Mouse (Mus musculus) cerebellum, adult 11 months (tissue): ENCODE measurements around the gene Tns1.
A peak's percentile ranks its signal among the peaks of the same experiment; 100 is the strongest.
"Not testable (repeated sequence)": the region's sequence is repeated elsewhere in the genome, so short reads cannot be mapped to it uniquely, and the experiment has no call there.

ENCODE experiments used
- DNase-seq: peaks from one replicate; pipeline ENCODE4 v3.0.0; 2022

Gene Tns1

DNA sequence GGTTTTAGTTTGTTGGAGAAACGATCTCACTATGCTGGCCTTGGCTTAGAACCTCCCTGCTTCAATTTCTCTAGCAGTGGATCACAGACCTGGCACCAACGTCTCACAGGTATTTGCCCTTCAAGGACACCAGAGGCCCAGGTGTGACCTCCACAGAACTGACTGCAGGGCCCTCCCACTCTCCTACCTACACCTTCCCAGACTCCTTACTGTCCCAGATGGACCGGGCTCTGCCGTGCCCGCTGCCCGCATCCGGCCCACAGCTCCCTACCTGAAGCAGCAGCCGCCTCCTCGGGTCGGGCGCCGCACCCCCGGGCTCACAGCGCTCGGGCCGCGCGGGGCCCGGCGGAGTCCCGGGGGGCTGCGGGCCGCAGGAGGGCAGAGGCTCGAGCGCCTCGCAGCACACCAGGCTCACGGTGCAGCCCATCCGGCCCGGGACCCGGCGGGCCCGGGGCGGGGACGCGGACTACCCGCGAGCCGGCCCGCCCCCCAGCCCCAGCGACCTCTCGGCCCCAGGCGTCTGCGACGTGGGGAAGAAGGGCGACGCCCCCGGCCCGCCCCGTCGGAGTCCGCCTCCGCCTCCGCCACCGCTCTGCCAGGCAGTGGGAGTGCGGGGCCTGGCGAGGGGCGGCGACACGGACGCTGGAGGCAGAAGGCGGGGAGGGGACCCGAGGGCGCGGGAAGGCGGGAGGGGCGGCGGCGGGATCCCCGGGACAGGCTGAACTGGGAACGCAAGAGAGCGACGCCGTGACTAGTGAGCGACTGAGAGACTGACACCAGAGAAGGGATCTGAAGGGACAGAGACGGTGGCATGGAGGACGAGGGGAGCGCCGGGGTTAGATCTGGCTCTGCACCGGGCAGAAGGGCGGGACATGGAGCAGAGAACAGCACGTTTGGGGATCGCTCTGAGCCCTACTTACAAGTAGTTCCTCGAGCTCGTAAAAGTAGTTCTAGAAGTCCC lies at the start of gene Tns1:
Tns1 (minus strand) TSS at position 429 of the 961 bp plus-strand sequence.
- DNase-seq = no peak

DNA sequence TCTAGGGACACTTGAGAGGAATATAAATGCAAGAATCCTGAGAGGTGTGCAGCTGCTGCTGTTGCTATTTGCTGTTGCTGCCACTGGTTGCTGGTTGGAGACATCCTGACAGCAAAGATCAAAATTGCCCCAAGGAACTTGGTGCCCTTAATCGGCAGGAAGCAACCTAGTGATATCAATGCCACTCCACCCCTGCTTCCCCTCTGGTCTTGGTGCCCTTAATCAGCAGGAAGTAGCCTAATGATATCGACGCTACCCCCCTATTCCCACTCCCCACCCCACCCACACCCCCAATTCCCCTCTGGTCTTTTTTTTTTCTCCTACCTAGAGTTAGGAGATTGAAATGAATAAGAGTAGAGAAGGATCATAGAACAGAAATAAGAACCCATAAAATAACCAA lies 48.5 kb upstream of the Tns1 start:
- DNase-seq = no peak

DNA sequence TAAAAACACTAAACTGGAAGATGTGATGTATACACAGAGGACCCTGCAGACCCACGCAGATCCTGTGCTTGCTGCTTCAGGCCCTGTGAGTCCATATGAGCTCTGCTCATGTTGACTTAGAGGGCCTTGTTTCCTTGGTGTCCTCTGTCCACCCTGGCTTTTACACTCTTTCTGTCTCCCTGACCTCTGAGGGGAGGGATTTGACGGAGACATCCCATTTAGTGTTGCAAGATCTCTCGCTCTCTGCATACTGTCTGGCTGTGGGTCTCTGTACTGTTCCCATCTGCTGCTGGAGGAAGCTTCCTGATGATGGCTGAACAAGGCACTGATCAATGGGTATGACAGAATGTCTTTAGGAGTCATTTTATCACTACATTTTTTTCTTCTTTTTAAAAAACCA lies 45.5 kb upstream of the Tns1 start:
- no peak for DNase-seq

DNA sequence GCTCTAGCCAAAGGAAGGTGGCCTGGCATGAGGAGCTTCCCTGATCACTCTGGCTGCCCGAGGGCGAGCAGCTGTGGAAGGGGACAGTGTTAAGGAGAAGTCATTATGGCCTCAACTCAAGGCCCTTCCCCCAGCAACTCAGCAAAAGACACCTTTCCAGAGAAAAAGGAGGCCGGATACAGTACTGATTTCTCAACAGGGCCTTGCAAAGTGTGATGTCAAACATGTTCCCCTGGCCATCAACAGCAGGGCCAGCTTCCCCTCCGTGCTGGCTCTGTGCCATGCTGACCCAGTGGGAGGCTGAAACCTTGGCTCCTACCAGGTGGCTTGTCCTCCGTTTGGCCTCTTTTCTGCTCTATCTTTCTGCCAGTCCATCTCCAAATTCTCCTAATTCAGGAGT lies 42.9 kb upstream of the Tns1 start:
- peak; percentile 2 for DNase-seq

DNA sequence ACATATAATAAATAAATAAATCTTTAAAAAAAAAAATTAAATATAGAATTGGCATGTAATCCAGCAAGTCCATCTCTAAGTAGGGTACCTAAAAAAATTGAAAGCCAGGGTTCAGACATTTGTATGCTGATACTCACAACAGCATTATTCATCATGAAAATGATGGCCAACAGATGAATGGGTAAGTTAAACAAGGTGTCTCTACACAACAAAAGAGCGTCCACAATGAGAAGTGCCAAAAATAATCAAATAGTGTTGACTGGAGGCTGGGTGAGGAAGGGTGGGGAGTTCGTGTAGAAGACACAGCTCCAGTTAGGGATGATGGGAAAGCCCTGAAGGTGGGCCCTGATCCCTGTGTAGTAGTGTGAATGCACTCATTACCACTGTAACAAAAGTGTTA lies 35.8 kb upstream of the Tns1 start:
- no peak for DNase-seq

DNA sequence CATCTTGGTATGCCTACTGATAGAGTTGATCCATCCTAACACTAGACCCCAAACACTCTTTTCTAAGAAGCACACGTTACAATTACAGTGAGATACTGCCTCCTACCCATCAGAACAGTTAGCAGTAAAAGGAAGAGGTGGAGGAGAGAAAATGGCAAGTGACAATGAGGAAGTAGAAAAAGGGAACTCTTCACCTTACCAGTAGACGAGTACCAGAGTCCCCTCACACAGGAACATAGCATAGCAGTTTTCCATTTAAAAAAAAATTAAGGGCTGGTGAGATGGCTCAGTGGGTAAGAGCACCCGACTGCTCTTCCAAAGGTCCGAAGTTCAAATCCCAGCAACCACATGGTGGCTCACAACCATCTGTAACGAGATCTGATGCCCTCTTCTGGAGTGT lies 35.4 kb upstream of the Tns1 start:
- not testable (repeated sequence) for DNase-seq

DNA sequence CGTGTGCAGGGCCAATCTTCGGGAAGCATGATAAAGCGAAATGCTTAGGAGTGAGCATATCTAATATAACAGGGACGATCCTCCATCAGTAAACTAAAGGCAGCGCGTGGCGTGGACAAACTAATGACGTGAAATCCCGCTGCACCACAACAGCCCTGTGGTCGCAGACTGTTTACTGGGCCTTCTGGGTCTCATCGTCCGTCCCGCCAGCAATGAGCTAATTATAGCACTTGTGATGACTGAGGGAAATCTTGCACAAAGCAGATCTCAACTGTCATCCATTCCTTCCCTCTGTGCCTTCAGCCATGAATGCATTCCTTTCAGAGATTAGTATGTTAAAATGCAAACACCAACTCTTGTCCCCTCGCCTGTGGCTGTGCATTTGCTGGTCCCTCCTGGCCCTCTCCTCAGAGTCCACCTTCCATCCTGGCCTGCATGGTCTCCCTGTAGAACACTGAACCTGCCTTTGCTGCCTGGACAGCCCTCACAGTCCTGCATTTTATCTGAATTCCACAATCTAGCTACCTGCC lies 32.2 kb upstream of the Tns1 start:
- DNase-seq = no peak

DNA sequence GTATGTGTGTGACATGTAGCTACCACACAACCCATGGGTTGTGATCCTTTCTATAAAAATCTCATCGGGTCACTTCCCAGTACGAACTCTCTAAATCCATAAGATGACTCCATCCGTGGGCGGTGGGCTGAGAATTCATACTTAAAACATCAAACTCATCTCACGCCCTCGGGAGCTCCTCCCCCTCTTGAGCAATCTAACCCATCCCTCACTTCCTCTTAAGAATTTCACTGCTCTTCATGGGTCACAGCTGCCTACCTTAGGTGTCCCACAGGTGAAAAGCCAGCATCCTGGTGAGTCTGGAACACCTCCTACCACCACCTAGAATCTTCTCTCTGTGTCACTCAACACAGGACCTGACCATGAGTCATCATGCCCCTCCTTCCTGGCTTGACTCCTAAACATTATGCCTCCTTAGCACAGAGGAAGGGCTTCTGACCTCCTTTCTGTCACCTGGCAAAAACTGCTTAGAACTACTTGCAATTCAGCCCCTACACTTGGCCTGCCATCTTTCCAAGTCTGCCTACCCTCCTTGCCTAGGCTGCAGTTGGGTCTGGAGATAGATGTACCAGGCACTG lies 31.3 kb upstream of the Tns1 start:
- DNase-seq = no peak

DNA sequence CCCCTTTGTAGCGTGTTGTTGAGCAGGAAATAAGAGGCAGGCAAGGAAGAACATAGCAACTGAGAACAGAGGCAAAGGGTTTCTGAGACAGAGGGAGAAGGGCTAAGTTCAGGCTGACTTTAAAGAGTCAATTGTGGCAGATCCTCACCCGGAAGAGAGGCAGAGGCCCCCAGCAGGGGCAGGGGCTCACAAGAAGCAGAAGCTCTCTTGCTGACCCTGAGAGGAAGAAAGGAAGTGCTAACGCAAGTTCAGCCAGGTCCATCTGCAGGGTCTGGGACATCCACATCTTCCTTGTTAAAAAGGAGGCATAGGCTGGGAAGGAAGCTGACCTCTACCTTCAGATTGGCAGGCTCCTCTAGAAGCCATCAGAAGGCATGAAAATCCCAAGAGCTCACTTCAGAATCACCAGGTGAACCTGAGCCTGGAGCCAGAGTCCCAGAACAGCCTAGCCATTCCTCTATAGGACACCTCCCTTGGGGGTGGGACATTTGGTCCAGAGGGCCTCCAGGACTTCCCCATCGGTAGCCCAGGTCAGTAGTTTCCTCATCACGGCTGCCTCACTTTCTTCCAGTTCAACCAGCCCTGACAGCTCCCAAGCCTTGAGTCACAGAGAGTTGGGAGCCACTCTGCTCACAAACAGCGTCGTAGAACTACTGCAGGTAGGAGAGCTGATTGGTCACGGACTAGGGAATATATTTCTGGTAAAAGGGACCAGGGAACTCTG lies 29.4 kb upstream of the Tns1 start, which contains the start of gene Cxcr2:
Cxcr2 (plus strand) TSS at position 529 of the 724 bp plus-strand sequence.
- DNase-seq = no peak

DNA sequence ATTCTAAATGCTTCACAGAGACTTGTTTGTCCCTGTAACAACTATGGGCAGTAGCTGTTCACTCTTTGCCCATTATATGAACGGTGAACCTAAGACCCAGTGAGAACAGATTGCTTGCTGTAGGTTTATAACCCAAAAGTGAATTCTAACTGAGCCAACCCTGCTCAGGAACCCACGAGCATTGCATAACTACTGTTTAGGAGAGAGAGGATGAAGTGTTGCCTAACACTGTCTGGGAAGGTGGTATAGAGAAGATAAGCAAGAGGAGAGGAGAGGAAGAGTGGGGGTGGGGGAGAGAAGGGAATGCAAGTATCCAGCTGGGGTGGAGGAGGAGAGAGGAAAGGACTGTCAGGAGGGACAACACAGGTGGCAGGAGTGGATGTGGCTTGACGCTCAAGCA lies 26.8 kb upstream of the Tns1 start:
- DNase-seq = no peak

DNA sequence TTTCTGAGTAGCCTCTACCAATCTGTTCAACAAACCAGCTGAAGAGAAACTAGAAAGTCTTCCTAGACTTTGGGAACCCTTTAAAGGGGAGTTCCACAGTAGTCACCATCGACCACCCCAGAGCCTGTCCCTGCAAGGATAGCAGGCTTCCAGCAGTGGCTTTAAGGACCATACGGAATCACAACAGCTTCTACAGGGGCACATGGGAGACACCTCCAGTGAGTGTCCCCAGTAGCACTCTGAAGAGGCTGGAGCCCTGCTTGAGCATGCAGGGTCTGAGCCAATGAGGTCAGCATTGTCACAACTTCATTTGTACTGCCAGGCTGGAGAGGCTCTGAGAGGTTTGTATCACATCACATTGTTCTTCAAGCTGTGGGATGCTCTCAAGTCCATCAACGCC lies 25.9 kb upstream of the Tns1 start:
- no peak for DNase-seq

DNA sequence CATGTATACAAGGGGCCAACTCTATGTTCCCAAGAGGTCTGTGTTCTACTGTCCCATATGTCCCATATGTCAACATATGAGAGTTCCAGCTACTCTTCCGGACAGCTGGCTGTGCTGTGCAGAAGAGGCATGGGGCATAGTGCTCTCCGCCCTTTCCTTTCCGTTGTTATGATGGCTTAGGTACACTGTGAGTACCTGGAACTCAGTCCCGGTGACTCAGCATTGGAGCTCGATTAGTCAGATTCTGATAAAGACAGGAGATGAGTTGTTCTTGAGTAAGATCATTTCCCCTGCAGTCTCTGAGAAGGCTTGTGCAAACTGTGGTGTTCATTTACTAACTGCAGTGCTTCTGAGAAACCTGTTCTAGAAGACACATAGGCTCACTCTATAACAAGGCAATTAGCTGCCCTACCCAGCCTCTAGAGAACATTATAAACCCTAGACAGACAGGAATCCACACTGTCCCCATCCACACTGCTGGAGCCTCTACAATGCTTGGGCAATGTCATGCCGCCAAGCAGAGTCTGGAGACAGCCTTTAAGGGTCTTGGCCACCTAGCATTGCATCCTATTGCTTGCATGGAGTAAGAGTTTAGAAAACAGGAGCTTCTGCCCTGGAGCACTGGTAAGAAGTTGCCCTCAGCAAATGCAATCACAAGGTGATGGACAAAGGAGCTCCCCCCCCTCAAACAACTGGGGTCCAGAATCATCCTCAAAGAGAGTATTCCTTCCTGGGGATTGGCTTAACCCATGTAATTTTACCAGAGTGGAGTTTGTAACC lies 25.0 kb upstream of the Tns1 start:
- no peak for DNase-seq

DNA sequence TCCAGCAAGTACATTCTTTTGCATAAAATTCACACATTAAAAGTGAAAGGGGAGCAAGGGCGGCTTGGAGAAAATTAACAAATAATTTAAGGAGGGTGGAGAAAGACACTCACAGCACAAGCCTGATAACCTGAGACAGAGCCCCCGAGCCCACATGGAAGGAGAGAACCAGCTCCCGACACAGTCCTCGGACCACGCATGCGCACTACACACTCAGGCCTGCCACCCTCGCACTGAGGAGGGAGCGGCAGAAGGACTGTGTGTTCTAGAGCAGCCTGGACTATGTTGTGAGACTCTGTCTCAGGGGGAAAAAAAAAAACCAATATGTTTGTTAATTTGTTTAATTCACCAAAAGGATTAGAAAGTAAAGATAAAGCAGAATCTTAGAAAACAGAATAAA lies 17.5 kb upstream of the Tns1 start:
- no peak for DNase-seq

DNA sequence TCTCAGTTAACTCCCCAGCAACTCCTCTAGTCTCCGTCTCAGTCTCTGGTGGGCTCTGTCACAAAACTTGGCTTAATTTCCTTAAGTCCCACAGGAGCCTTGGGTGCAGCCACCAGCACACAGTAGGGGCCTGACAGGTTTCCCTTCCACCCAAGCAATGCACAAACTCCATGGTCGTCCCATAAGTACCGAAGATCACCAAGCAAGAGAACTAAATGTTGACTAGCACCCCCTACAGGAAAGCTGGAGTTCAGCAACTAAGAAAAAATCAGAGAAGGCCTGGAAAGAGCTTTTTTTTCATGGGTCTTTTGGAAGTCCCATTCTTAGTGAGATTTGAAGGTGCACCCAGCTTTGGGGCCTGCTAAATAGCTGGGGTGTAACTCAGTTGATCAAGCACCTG lies 15.2 kb upstream of the Tns1 start:
- no peak for DNase-seq

DNA sequence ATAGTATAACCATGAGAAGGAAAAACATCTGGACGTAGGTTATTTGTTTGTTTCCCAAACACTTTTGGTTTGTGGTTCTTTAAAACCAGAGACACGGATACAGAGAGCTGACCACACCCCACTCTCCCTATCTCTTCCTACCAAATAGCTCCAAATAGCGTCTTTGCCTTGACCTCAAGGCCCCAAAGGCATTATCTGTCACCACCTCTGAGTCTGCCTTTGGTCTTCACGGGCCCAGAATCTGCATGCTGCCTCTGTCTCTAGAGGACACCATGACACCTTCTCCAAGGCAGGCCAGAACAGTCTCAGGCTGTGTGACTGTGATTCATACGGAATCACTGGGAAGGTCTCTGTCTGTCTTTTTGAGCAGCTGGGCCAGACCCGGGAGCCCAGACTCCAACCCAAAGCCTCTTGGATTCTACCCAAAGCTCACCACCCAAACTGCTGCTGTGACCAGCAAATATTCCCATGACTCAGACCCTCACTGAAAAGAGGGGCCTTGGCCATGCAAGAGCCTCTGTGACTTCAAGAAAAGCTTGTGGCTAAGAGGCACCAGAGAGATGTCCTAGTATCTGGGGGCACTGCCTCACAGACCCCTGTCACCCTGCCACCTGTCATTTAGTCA lies 11.2 kb upstream of the Tns1 start:
- no peak for DNase-seq

DNA sequence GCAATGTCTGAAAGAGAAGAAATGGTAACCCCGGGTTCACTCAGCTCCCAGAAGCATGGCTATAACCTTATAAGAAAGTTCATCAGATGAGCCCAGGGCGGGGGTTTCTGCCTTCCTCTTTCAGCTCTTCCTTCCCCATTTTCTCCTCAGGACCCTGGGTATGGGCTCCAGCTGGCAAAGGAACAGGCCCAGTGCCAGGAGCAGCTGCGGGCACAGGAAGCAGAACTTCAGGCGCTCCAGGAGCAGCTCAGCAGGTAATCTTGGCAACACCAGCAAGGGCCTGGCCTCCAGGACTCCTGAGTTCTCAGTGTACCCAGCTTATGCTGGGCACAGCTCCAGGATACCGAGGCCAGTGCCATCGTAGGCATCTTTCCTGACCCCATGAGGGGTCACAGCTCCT lies 9.7 kb upstream of the Tns1 start:
- DNase-seq = no peak

DNA sequence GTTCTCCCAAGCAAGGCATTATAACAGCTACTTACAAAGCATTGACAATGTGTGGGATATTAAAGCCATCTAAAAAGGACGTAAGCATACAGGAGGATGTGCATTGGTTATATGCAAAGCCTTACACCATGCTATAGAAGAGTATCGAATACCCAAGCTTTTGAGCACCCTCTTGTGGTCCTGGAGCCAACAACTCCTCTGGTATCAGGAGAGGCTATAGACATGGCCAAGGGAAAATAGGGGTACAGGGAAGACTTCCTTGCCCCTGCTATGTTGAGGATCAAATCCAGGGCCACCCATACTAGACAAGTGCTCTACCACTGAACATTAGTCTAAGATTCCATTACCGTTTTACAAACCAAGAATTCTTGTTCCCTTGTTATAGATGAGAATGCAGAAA lies 7.8 kb upstream of the Tns1 start:
- DNase-seq = no peak

DNA sequence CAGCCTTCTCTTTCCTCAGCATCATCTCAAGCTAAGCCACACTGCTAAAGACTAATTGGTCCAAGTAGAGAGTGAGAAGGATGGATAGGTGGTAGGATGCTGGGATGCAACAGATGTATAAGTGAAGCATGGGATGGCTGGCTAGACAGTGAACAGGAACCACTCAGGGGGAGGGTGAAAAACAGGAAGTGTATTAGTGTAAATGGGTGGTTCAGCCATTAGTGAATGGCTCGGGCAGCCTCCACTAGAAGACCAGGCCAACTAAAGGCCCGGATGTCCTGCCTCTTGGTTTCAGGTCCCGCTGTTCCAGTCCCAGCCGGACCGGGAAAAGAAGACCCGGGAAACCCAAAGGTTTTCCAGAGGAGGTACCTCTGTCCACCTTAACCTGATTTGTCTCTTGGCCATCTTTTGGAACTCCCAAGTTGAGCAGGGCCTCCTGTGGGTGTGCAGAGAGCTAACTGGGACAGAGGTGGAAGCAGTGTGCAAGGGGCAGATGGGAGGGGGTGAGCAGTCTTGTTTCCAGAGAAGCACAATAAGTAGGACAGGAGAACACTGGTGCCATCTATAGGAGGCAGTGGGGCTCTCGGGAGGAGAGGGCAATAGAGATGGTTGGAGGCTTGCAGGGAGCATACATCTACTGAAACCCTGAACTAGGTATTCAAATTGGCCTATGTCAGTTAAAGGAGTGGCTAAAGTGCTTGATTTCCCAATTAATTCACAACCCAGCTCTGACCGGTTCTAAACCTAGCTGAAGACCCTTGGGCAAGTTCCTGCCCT lies 6.8 kb upstream of the Tns1 start:
- DNase-seq = no peak

DNA sequence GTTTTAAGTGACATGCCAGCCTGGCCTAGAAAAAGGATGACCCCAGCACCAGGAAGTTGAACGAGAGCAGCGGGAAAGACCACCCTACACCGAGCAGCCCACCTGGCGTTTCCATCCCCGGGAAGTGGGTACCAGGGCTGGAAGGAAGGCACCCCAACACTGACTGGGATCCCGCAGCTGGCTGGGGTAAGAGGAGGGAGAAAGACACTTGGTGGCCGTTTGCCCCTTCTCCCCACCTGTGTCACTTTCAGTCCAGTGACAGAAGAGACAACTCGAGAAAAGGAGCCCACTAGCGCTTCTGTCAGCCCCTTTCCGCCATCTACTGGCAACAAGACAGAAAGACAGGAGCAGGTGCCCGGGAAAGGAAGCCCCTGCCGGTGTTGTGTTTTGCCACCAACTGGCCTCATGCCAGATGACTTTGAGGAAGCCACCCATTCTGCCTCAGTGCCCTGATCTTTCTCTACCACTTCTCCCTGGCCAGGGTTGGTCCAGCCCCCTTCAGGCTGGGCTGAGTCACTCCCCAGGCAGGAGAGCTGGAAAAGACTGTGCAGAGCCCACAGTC lies 823 bp upstream of the Tns1 start, which contains the start of gene Rufy4:
Rufy4 (plus strand) TSS at position 551 of the 562 bp plus-strand sequence.
- DNase-seq = peak; percentile 23

DNA sequence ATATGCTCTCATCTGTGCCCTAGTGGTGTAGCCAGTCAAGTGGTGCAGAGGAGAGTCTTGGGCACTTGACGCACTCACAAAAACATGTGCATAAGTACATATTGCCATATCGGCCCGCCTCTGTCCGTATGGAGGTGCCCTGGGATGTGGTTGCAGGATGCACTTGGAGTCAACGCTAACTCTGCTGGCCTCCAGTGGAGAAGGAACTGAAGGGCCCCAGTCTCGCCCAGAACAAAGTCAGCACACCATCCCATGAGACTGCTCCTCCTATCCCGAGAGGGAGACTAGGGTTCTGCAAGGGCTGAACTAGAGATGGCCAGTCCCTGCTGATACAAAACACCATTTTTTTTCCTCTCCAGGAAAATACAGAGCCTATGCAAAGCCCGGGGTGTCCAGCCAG lies 1.0 kb downstream of the Tns1 start:
- DNase-seq = no peak
